Mouse (Mus musculus) limb, embryonic 10.5 days (tissue): ENCODE results near the gene Mboat1. TPM values are rescaled to one million over a fixed set of nuclear protein-coding genes. Genes with fewer than 3 reads are reported as not detected.

Source experiments
- DNase-seq: peaks from one replicate; pipeline ENCODE4 v3.0.0-alpha.2; 2017; ENCODE audit warnings: low spot score
- H3K27ac ChIP-seq: fragments of 300-500 bp; sonication (generic); 2 replicates; pipeline ENCODE4 v1.5.1; 2016; ENCODE audit warnings: mild to moderate bottlenecking
- H3K27me3 ChIP-seq: fragments of 300-500 bp; sonication (generic); 2 replicates; pipeline ENCODE4 v1.6.1; 2016; ENCODE audit warnings: low read depth, mild to moderate bottlenecking; ENCODE audit not compliant: poor library complexity, severe bottlenecking
- H3K36me3 ChIP-seq: fragments of 300-500 bp; sonication (generic); 2 replicates; pipeline ENCODE4 v1.6.1; 2016; ENCODE audit warnings: mild to moderate bottlenecking, moderate library complexity
- H3K4me1 ChIP-seq: fragments of 300-500 bp; sonication (generic); 2 replicates; pipeline ENCODE4 v1.6.1; 2016
- H3K4me3 ChIP-seq: fragments of 300-500 bp; sonication (generic); 2 replicates; pipeline ENCODE4 v1.5.1; 2016; ENCODE audit warnings: mild to moderate bottlenecking, moderate library complexity
- H3K9me3 ChIP-seq: fragments of 300-500 bp; sonication (generic); replicated peaks from 2 replicates; pipeline ENCODE4 v1.6.1; 2016; ENCODE audit warnings: mild to moderate bottlenecking
- WGBS: fragments of 180-500 bp; shearing (Covaris S2); methylation state at CpG from one replicate; pipeline ENCODE4 v1.1.7; 2016; 5-methylcytosine and 5-hydroxymethylcytosine counted together
- polyA plus RNA-seq: library from polyadenylated mRNA; unstranded; fragments of >200 nt; fragmentation: Nextera tagmentation; extraction: Ambion mirVana; gene quantifications from 2 replicates; pipeline ENCODE4 v1.2.1, GENCODE M21; 2016

Mboat1 gene
- polyA plus RNA-seq, 1 experiment from 2014 or later, result 4.3 TPM

GRCm38 (mm10) chr13:30228762-30229161, 92.5 kb downstream of the Mboat1 start:
- Histone ChIP-seq H3K4me3 (no peak overlapping the region), H3K36me3 (no peaks in the 10 kb centered on the region), H3K9me3 (no peaks in the 10 kb centered on the region), H3K4me1 (peaks cover 7% of the 10 kb centered on the region; the same call in 1 of the 2 replicates), H3K27me3 (no peaks in the 10 kb centered on the region), H3K27ac (no peak overlapping the region)
- 86% methylated on average over 5 of the region's 5 CpGs for WGBS
- DNase-seq, result no peak

- no peak overlapping the region for H3K4me3 ChIP-seq
- no peaks in the 10 kb centered on the region for H3K36me3 ChIP-seq
- DNase-seq, result no peak
- H3K27me3 ChIP-seq, result no peaks in the 10 kb centered on the region
- WGBS, result 93% methylated on average over 9 of the region's 9 CpGs
- H3K4me1 ChIP-seq, result peaks cover 7% of the 10 kb centered on the region; the same call in 1 of the 2 replicates
- no peak overlapping the region for H3K27ac ChIP-seq
- no peaks in the 10 kb centered on the region for H3K9me3 ChIP-seq
These were observed 93.4 kb downstream of the Mboat1 start for GRCm38 (mm10) chr13:30229625-30230139.

GRCm38 (mm10) chr13:30235056-30235750, 98.9 kb downstream of the Mboat1 start:
- no peak overlapping the region for H3K27ac ChIP-seq
- DNase-seq, result no peak

GRCm38 (mm10) chr13:30239396-30239795, 103.1 kb downstream of the Mboat1 start:
- Histone ChIP-seq H3K4me1 (peaks cover 5% of the 10 kb centered on the region; the same call in 1 of the 2 replicates), H3K27me3 (no peaks in the 10 kb centered on the region), H3K27ac (no peak overlapping the region), H3K4me3 (no peak overlapping the region), H3K9me3 (no peaks in the 10 kb centered on the region), H3K36me3 (0 out of 2 replicates have a peak, but pooled peaks cover 3% of the 10 kb centered on the region)
- WGBS, result 95% methylated on average over 6 of the region's 6 CpGs
- no peak for DNase-seq

More at GRCm38 (mm10) chr13:30235056-30235750, 98.9 kb downstream of the Mboat1 start:
- WGBS, result 78% methylated on average over 11 of the region's 11 CpGs
- no peaks in the 10 kb centered on the region for H3K36me3 ChIP-seq
- no peak overlapping the region for H3K4me3 ChIP-seq
- H3K27me3 ChIP-seq, result no peaks in the 10 kb centered on the region
- peaks cover 5% of the 10 kb centered on the region; the same call in 1 of the 2 replicates for H3K4me1 ChIP-seq
- H3K9me3 ChIP-seq, result no peaks in the 10 kb centered on the region

GRCm38 (mm10) chr13:30245573-30245972, 109.3 kb downstream of the Mboat1 start:
- Histone ChIP-seq H3K27me3 (no peaks in the 10 kb centered on the region), H3K4me1 (peaks cover 10% of the 10 kb centered on the region), H3K36me3 (0 out of 2 replicates have a peak, but pooled peaks cover 3% of the 10 kb centered on the region), H3K4me3 (no peak overlapping the region), H3K9me3 (no peaks in the 10 kb centered on the region), H3K27ac (no peak overlapping the region)
- 87% methylated on average over 4 of the region's 4 CpGs for WGBS
- DNase-seq, result no peak

GRCm38 (mm10) chr13:30250341-30250905, 114.1 kb downstream of the Mboat1 start:
- no peaks in the 10 kb centered on the region for H3K27me3 ChIP-seq
- no peaks in the 10 kb centered on the region for H3K36me3 ChIP-seq
- peak overlapping the region; percentile 6; the same call in 1 of the 2 replicates for H3K27ac ChIP-seq
- DNase-seq, result no peak
- WGBS, result 44% methylated on average over 5 of the region's 5 CpGs
- H3K4me1 ChIP-seq, result peaks cover 30% of the 10 kb centered on the region
- H3K9me3 ChIP-seq, result no peaks in the 10 kb centered on the region
- H3K4me3 ChIP-seq, result no peak overlapping the region

GRCm38 (mm10) chr13:30251431-30251830, 115.1 kb downstream of the Mboat1 start:
- 85% methylated on average over 3 of the region's 3 CpGs for WGBS
- Histone ChIP-seq H3K36me3 (no peaks in the 10 kb centered on the region), H3K27ac (no peak overlapping the region), H3K4me1 (peaks cover 30% of the 10 kb centered on the region), H3K4me3 (no peak overlapping the region), H3K9me3 (no peaks in the 10 kb centered on the region), H3K27me3 (no peaks in the 10 kb centered on the region)
- DNase-seq, result no peak

- no peak for DNase-seq
- WGBS, result 66% methylated on average over 3 of the region's 3 CpGs
- no peak overlapping the region for H3K27ac ChIP-seq
These were observed 116.4 kb downstream of the Mboat1 start for GRCm38 (mm10) chr13:30252692-30253091.

GRCm38 (mm10) chr13:30253636-30254264, 117.5 kb downstream of the Mboat1 start:
- no peaks in the 10 kb centered on the region for H3K27me3 ChIP-seq
- peaks cover 32% of the 10 kb centered on the region for H3K4me1 ChIP-seq
- peak overlapping the region; percentile 58; the same call in 1 of the 2 replicates for H3K27ac ChIP-seq
- DNase-seq, result peak; percentile 38
- no peak overlapping the region for H3K4me3 ChIP-seq
- no peaks in the 10 kb centered on the region for H3K36me3 ChIP-seq
- 45% methylated on average over 5 of the region's 5 CpGs for WGBS
- H3K9me3 ChIP-seq, result no peaks in the 10 kb centered on the region

More at GRCm38 (mm10) chr13:30252692-30253091, 116.4 kb downstream of the Mboat1 start:
- Histone ChIP-seq H3K27me3 (no peaks in the 10 kb centered on the region), H3K9me3 (no peaks in the 10 kb centered on the region), H3K36me3 (no peaks in the 10 kb centered on the region), H3K4me3 (no peak overlapping the region), H3K4me1 (peaks cover 30% of the 10 kb centered on the region)

- 0 out of 2 replicates have a peak overlapping the region, but pooled peaks have one; percentile 58 for H3K27ac ChIP-seq
These were observed 118.1 kb downstream of the Mboat1 start for GRCm38 (mm10) chr13:30254421-30254820.

GRCm38 (mm10) chr13:30258802-30259201, 122.5 kb downstream of the Mboat1 start:
- WGBS, result 83% methylated on average over 10 of the region's 10 CpGs
- H3K4me3 ChIP-seq, result no peak overlapping the region
- no peak for DNase-seq
- H3K9me3 ChIP-seq, result no peaks in the 10 kb centered on the region
- H3K27me3 ChIP-seq, result no peaks in the 10 kb centered on the region
- H3K36me3 ChIP-seq, result no peaks in the 10 kb centered on the region
- peaks cover 18% of the 10 kb centered on the region for H3K4me1 ChIP-seq
- H3K27ac ChIP-seq, result no peak overlapping the region

More at GRCm38 (mm10) chr13:30254421-30254820, 118.1 kb downstream of the Mboat1 start:
- WGBS, result 78% methylated on average over 6 of the region's 6 CpGs
- H3K4me1 ChIP-seq, result peaks cover 35% of the 10 kb centered on the region
- H3K27me3 ChIP-seq, result no peaks in the 10 kb centered on the region
- no peaks in the 10 kb centered on the region for H3K9me3 ChIP-seq
- no peak overlapping the region for H3K4me3 ChIP-seq
- DNase-seq, result no peak
- H3K36me3 ChIP-seq, result no peaks in the 10 kb centered on the region

GRCm38 (mm10) chr13:30259326-30259725, 123.0 kb downstream of the Mboat1 start:
- no peaks in the 10 kb centered on the region for H3K36me3 ChIP-seq
- no peak for DNase-seq
- no peak overlapping the region for H3K27ac ChIP-seq
- peaks cover 13% of the 10 kb centered on the region; the same call in 1 of the 2 replicates for H3K4me1 ChIP-seq
- H3K4me3 ChIP-seq, result no peak overlapping the region
- 94% methylated on average over 9 of the region's 9 CpGs for WGBS
- no peaks in the 10 kb centered on the region for H3K27me3 ChIP-seq
- H3K9me3 ChIP-seq, result no peaks in the 10 kb centered on the region
